In the genomic region with DNA sequence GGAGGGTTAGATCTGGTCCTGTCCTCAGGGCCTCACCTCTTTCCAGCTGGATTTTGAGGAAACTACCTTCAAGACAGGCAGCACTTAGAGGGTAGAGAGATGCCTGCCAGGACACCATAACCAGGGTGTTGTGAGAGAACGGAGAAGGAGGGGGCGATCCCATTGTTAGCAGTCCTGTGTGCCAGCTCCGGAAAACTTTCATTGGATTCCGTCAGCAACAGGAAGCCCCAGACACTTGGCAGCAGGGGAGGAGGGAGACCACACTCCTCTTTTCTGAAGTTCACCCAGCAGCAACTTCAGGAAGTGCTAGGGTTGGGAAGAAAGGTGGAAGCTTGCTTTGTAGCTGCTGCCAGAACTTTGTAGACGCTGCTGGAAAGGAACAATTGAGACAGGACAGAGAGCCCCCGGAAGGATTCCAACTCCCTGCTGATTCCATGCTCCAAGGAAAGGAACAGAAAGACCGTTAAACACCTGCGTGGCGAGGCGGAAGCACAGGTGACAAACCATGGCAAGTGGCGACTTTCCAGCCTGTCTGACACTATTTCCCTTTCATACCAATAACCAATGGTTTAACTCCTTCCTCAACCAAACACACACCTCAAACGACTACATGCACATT, we compare ENCODE assay signal across 8 mouse cellular contexts.
DNase-seq lines count a peak whose midpoint lies in the region; ATAC-seq lines count a peak whose summit lies in the region.

No protein-coding gene starts in this region.

- no peaks in the 10 kb centered on the region for H3K27me3 ChIP-seq in heart, embryonic 13.5 days (replicated peaks)
- H3K27me3 ChIP-seq in embryonic facial prominence, embryonic 14.5 days (replicated peaks; ENCODE audit: control insufficient read depth, insufficient read depth, low read length): no peaks in the 10 kb centered on the region
- H3K27me3 ChIP-seq in limb, embryonic 15.5 days: no peaks in the 10 kb centered on the region

- H3K4me3 ChIP-seq in heart, embryonic 13.5 days: peak overlapping the region; percentile 2; the same call in 1 of the 2 replicates
- no peak overlapping the region for H3K4me3 ChIP-seq in embryonic facial prominence, embryonic 14.5 days (ENCODE audit: low read depth, low read length)
- no peak overlapping the region for H3K4me3 ChIP-seq in limb, embryonic 15.5 days

- H3K36me3 ChIP-seq in heart, embryonic 13.5 days: no peaks in the 10 kb centered on the region
- no peaks in the 10 kb centered on the region for H3K36me3 ChIP-seq in embryonic facial prominence, embryonic 14.5 days (ENCODE audit: control insufficient read depth, insufficient read depth, low read length)
- no peaks in the 10 kb centered on the region for H3K36me3 ChIP-seq in limb, embryonic 15.5 days

- peaks cover 64% of the 10 kb centered on the region for H3K4me1 ChIP-seq in heart, embryonic 13.5 days
- H3K4me1 ChIP-seq in embryonic facial prominence, embryonic 14.5 days (ENCODE audit: control insufficient read depth, insufficient read depth, low read length): 0 out of 2 replicates have a peak, but pooled peaks cover 6% of the 10 kb centered on the region
- H3K4me1 ChIP-seq in limb, embryonic 15.5 days: peaks cover 10% of the 10 kb centered on the region

- DNase-seq in heart, adult 18-20 months: no peak
- DNase-seq in Muller cell, postnatal 12 days (ENCODE audit: inconsistent ontology term): peak; percentile 65
- DNase-seq in embryonic facial prominence, embryonic 14.5 days (ENCODE audit: low spot score): no peak
- no peak for DNase-seq in adrenal gland, adult 8-10 months
- no peak for DNase-seq in spleen, adult 12 weeks (ENCODE audit: low spot score)
- no peak for DNase-seq in cerebellum, adult 9-11 months

- 35% methylated on average over 12 of the region's 12 CpGs for WGBS in heart, embryonic 13.5 days
- 29% methylated on average over 12 of the region's 12 CpGs for WGBS in embryonic facial prominence, embryonic 14.5 days
- WGBS in limb, embryonic 15.5 days: 29% methylated on average over 12 of the region's 12 CpGs

- H3K4me2 ChIP-seq in heart, embryonic 13.5 days: peak overlapping the region; percentile 51
- peak overlapping the region; percentile 21; the same call in 1 of the 2 replicates for H3K4me2 ChIP-seq in embryonic facial prominence, embryonic 14.5 days (ENCODE audit: low read depth, low read length)
- H3K4me2 ChIP-seq in limb, embryonic 15.5 days: peak overlapping the region; percentile 14; the same call in 1 of the 2 replicates

- peak overlapping the region; percentile 72 for H3K27ac ChIP-seq in heart, embryonic 13.5 days (replicated peaks)
- no peak overlapping the region for H3K27ac ChIP-seq in embryonic facial prominence, embryonic 14.5 days (replicated peaks; ENCODE audit: low read depth, low read length)
- no peak overlapping the region for H3K27ac ChIP-seq in limb, embryonic 15.5 days

- H3K9me3 ChIP-seq in heart, embryonic 13.5 days: no peaks in the 10 kb centered on the region
- H3K9me3 ChIP-seq in embryonic facial prominence, embryonic 14.5 days (ENCODE audit: control insufficient read depth, low read length): no peaks in the 10 kb centered on the region
- no peaks in the 10 kb centered on the region for H3K9me3 ChIP-seq in limb, embryonic 15.5 days

- peak overlapping the region; percentile 69 for H3K9ac ChIP-seq in heart, embryonic 13.5 days
- H3K9ac ChIP-seq in embryonic facial prominence, embryonic 14.5 days (ENCODE audit: low read depth, low read length): no peak overlapping the region
- no peak overlapping the region for H3K9ac ChIP-seq in limb, embryonic 15.5 days

- no peak for ATAC-seq in heart, embryonic 13.5 days (ENCODE audit: extremely low read depth, insufficient number of reproducible peaks, low FRiP score, low TSS enrichment)
- no peak for ATAC-seq in embryonic facial prominence, embryonic 14.5 days (ENCODE audit: low read depth)
- ATAC-seq in limb, embryonic 15.5 days (ENCODE audit: insufficient number of reproducible peaks, low FRiP score, low TSS enrichment, low read depth): no peak
